Mouse (Mus musculus) liver (tissue): ENCODE measurements at regions not wholly inside any gene's neighbourhood (a gene's known extent, or its start where the extent isn't known, plus 50 kb on each side); places are given as distances from the start of the nearest gene placed in this dataset.

Experiments used
- DNase-seq: peaks from one replicate; pipeline ENCODE4 v3.0.0-alpha.2; 2020; ENCODE audit warnings: mixed read lengths

- DNase-seq = no peak
Measured at GRCm38 (mm10) chr8:25389371-25389855, 565.2 kb upstream of the Adam5 start.

DNA sequence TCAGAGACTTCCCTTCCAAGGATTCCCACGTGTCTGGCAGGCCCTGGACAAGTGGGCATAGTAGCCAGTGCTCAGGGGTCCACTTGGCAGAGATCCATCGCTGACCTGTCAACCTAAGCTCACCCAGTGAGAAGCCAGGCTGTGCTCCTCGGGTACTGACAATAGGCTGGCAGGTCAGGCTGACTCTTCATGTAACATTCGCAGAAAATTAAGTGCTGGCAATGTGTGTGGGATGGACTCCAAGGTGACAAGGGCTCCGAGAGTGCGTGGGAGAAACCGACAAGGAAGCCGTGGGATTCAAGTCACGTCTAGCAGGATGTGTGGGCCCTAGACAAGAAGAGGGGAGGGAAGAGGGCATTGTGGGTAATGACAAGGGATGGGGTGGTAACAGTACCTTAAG lies 564.6 kb upstream of the Adam5 start:
- no peak for DNase-seq

GRCm38 (mm10) chr8:25385186-25385585 lies 561.0 kb upstream of the Adam5 start:
- DNase-seq = no peak

DNA sequence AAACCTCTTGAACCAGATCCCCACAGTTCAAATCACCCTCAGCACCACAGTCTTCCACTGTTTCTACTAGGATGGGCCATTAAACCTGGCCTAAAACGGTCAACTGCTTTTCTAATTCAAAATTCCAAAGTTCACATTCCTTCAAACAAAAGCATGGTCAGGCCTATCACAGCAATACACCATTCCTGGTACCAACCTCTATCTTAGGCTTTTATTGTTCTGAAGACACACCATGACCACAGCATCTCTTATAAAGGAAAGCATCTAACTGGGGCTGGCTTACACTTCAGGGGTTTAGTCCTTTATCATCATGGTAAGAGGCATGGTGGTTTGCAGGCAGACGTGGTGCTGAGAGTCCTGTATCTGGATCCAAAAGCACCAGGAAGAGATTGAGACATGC lies 560.4 kb upstream of the Adam5 start:
- no peak for DNase-seq

- no peak for DNase-seq
Measured at GRCm38 (mm10) chr8:25373276-25373675, 549.1 kb upstream of the Adam5 start.

DNA sequence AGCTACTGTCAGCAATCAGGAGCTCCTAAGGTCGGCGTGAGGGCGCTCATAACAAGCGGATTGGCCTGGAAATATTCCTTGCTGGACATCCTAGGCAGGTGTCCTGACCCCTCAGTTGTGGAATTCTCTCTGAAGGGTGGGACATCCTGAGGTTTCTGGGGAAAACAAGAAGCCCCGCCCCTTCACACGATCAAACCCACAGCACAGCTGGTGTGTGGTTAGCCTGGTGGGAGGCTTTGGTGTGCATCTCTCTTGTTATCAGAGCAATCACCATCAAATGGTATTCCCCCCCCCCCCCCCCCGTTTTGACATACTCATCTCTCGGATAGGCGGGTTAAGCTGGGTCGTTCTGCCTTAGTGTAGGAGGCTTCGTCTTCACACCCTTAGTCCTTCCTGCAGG lies 546.8 kb upstream of the Adam5 start:
- DNase-seq = no peak

- no peak for DNase-seq
Measured at GRCm38 (mm10) chr8:25369331-25369730, 545.2 kb upstream of the Adam5 start.

GRCm38 (mm10) chr8:25368561-25369091 lies 544.5 kb upstream of the Adam5 start:
- no peak for DNase-seq

DNA sequence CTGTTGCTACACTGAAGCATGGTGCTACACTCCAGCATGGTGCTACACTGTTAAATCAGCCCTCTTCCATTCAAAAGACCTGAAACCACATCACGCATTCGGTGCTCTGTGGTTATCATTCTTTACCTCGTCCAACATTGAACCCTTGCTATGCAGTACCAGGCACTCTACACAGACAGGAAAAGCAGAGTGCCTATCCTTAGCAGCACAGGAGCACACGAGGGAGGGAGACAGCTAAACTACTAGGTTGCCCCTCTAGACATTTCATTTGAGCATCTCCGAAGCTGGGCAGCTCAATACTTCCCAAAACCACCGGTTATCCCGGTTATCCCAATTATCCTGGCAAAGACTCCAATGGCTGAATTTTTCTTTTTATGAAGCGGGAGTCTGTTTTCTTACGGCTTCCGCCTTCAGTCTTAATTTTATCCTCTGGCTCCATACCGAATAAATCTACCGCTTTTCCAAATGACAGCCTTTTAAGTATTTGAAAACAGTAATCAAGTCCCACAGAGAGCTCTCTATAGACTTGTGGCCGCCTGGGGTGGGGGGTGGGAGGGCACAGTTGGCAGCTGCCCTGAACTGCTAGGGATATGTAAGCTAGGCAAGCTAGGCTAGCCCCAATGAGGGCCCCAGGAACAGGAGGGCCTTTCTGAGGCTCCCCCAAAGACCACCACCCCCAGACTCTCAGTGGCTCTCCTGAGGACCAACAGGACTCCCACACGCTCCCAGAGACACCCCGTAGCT lies 543.8 kb upstream of the Adam5 start:
- no peak for DNase-seq

DNA sequence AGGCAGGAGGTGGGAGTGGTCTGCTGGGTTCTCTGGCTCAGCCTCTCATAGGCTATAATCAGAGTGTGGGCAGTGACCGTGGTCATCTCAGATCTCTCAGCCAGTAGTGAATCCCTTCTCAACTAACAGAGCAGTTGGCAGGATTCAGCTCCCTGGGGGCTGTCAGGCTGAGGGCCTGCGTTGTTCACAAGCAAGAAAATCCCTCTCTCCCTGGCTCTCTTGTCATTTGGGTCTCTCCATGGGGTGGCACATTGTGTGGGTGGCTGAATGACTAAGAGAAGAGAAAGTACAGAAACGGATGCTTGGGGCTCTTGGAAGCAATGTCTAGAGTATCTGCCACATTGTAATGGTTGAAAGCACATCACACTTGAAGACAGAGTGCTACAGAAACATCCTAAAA lies 542.0 kb upstream of the Adam5 start:
- DNase-seq = no peak

DNA sequence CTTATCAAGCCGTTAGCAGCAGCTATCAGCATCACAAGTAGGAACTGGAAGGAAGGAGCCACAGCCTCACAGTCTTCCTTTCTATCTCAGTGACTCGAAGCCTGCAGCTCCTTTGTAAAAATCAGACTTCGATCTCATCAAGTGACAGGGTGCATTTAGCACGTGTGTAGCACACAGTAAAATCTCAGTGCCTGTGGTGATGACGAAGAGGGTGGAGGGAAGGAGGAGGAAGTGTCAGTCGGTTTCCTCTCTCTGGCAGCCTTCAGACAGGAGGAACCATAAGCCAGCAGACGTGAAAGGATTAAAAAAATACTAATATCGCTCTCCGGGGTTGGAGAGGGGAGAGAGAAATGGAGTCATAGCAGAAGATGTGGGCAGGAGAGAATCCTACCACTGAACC lies 538.5 kb upstream of the Adam5 start:
- DNase-seq = no peak

GRCm38 (mm10) chr8:25362146-25362545 lies 538.0 kb upstream of the Adam5 start:
- DNase-seq = no peak

DNA sequence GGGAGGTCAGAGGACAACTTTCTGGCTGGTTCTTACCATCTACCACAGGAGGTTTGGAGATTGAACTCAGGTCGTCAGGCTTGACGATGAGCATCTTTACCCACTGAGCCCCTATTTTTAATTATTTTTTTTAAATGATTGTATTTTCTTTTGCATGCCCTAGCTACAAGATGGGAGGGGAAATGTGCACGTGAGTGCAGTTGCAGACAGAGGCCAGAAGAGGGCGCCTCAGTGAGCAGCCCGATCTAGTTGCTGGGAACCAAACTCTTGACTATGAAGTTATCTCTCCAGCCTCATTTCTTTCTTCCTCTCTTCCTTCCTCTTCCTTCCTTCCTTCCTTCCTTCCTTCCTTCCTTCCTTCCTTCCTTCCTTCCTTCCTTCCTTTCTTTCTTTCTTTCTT lies 537.3 kb upstream of the Adam5 start:
- DNase-seq = no peak

DNA sequence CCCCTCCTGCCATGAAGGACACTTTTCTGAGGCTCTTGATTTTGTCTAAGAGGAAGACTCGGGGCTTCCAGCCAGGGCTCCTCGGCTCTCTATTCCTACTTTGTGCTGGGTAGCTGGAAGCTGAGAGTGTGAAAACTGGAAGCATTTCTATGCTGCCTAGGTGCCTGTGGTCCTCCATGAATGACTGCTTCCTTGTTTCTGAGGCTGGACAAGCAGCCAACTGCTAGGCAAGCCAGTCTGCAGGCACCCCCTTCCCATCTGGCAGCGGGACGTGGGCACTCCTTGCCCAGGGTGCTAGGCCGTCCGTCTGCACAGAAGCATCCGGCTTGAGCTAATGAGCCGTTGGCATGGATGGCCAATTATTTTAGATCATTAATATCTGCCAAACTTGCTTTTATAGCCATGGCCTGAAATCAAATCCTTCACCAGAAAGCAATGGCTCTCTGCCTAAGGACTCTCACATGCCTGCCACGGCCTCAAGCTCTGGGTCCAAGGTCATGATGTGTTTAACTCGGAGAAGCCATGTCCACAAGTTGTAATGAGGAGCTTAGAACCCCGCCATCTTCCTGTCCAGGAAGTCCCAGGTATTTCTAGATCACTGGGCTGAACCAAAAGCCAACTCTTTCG lies 534.5 kb upstream of the Adam5 start:
- DNase-seq = no peak

- no peak for DNase-seq
Measured at GRCm38 (mm10) chr8:25353822-25354770, 529.9 kb upstream of the Adam5 start.

DNA sequence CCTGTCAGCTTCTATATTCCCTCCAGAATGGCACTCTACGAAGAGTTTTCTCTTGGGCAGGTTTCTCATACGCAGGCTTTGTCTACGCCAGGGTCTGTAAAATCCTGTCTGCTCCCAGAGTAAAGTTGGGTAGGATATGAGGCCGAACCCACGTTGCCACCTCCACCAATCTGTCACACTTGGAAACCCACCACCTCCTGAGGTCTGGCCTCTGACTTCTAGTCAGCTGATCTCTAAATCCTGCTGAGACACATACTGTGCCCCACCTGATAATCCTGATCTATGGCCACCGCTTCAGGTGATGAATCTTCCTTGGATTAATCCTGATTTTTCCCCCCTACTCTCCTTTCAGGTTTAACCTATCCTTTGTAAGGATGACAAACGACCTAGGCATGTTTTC lies 529.2 kb upstream of the Adam5 start:
- no peak for DNase-seq

GRCm38 (mm10) chr8:25348003-25348683 lies 524.0 kb upstream of the Adam5 start:
- DNase-seq = no peak

GRCm38 (mm10) chr8:25343160-25343602 lies 519.0 kb upstream of the Adam5 start:
- DNase-seq = peak; percentile 12

GRCm38 (mm10) chr8:25342501-25342900 lies 518.3 kb upstream of the Adam5 start:
- DNase-seq = no peak

- DNase-seq = no peak
Measured at GRCm38 (mm10) chr8:25341225-25341624, 517.1 kb upstream of the Adam5 start.

DNA sequence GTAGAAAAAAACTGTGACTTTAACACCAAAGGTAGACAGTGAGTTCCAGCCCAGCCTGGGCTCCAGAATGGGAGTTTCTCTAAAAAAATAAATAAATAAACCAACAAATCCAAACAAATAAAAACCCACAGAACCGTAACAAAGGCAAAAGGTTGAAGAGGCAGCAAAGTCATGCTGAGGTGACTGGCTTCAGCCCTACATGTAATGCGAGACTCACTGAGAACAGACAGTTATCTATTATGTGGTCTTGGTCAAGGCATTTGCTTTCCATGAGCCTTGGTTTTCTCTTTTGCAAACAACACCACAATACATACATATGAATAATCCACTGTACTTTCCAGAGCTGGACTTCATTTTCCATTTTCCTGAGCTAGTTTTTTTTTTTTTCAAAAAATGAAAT lies 516.6 kb upstream of the Adam5 start:
- DNase-seq = no peak

GRCm38 (mm10) chr8:25332120-25332607 lies 508.0 kb upstream of the Adam5 start:
- DNase-seq = no peak
